Mouse (Mus musculus): ENCODE results near the gene Top1. TPM values are rescaled to one million over a fixed set of nuclear protein-coding genes. Genes with fewer than 3 reads are reported as not detected.

Top1 gene
- polyA plus RNA-seq, 1 experiment from 2014 or later = 105 TPM

GRCm38 (mm10) chr2:160747075-160747474, 101.4 kb downstream of the Top1 start:
- Histone ChIP-seq H3K4me1 (0 out of 2 replicates have a peak, but pooled peaks cover 4% of the 10 kb centered on the region), H3K4me2 (replicated peaks) (no peak overlapping the region), H3K9ac (no peak overlapping the region), H3K9me3 (no peaks in the 10 kb centered on the region), H3K27ac (no peak overlapping the region), H3K27me3 (no peaks in the 10 kb centered on the region), H3K36me3 (peaks cover 77% of the 10 kb centered on the region), H3K4me3 (no peak overlapping the region)
- 91% methylated on average over 10 of the region's 10 CpGs for WGBS
- no peak for ATAC-seq (ENCODE audit: insufficient number of reproducible peaks, insufficient read depth, low FRiP score, low TSS enrichment)

- no peaks in the 10 kb centered on the region for H3K4me1 ChIP-seq
- H3K4me3 ChIP-seq = no peak overlapping the region
- 87% methylated on average over 6 of the region's 6 CpGs for WGBS
- no peak overlapping the region for H3K27ac ChIP-seq
- H3K9ac ChIP-seq = no peak overlapping the region
- no peaks in the 10 kb centered on the region for H3K9me3 ChIP-seq
- H3K27me3 ChIP-seq = no peaks in the 10 kb centered on the region
- ATAC-seq (ENCODE audit: insufficient number of reproducible peaks, insufficient read depth, low FRiP score, low TSS enrichment) = no peak
- peaks cover 100% of the 10 kb centered on the region for H3K36me3 ChIP-seq
- H3K4me2 ChIP-seq (replicated peaks) = no peak overlapping the region
Measured at GRCm38 (mm10) chr2:160756583-160757203, 111.0 kb downstream of the Top1 start.

- Histone ChIP-seq H3K27me3 (no peaks in the 10 kb centered on the region), H3K9me3 (no peaks in the 10 kb centered on the region), H3K4me3 (no peak overlapping the region), H3K9ac (no peak overlapping the region), H3K36me3 (peaks cover 98% of the 10 kb centered on the region), H3K4me2 (replicated peaks) (no peak overlapping the region), H3K4me1 (no peaks in the 10 kb centered on the region), H3K27ac (no peak overlapping the region)
- 83% methylated on average over 9 of the region's 9 CpGs for WGBS
- no peak for ATAC-seq (ENCODE audit: insufficient number of reproducible peaks, insufficient read depth, low FRiP score, low TSS enrichment)
Measured at GRCm38 (mm10) chr2:160760433-160761184, 114.9 kb downstream of the Top1 start.

DNA sequence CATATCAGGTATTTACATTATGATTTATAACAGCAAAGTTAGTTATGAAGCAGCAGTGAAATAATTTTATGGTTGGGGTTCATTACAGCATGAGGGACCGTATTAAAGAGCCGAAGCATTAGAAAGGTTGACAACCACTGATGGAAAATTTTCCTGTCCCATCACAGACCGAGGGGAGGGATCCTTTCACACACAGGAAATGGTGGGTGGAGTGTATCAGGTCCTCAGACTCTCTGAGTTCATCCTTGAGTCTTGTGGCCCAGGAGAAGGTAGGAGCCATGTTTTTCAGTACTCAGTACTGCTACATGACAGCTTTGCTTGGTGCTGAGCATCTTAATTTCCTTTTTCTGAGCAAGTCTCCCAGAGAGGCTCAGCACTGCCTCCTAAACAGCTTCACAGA, 118.1 kb downstream of the Top1 start:
- peaks cover 83% of the 10 kb centered on the region for H3K36me3 ChIP-seq
- H3K4me2 ChIP-seq (replicated peaks) = no peak overlapping the region
- 90% methylated on average over 3 of the region's 3 CpGs for WGBS
- H3K27me3 ChIP-seq = no peaks in the 10 kb centered on the region
- ATAC-seq (ENCODE audit: insufficient number of reproducible peaks, insufficient read depth, low FRiP score, low TSS enrichment) = no peak
- H3K9ac ChIP-seq = no peak overlapping the region
- H3K4me3 ChIP-seq = no peak overlapping the region
- H3K9me3 ChIP-seq = no peaks in the 10 kb centered on the region
- H3K4me1 ChIP-seq = no peaks in the 10 kb centered on the region
- no peak overlapping the region for H3K27ac ChIP-seq

DNA sequence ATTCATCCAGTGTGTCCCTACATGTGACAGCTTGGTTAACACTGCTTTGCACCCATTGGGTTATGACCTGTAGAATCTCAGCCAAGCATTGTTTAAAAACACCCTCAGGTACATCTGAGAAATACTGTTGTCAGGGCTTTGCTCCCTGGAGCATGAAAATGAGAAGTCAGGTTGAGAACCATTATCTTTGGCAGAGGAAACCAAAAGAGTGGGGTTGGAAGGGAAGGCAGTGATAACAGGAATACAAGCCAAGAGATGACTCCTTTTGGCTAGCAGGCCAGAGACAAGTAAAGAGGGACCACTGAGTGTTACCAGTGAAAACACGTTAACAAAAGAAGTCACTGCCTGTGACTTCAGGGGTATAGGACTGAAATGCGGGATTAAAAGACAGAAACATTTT, 118.7 kb downstream of the Top1 start:
- H3K36me3 ChIP-seq = peaks cover 77% of the 10 kb centered on the region
- H3K9ac ChIP-seq = no peak overlapping the region
- no peak overlapping the region for H3K4me3 ChIP-seq
- no peak for ATAC-seq (ENCODE audit: insufficient number of reproducible peaks, insufficient read depth, low FRiP score, low TSS enrichment)
- H3K9me3 ChIP-seq = no peaks in the 10 kb centered on the region
- no peaks in the 10 kb centered on the region for H3K27me3 ChIP-seq
- no peak overlapping the region for H3K27ac ChIP-seq
- H3K4me1 ChIP-seq = no peaks in the 10 kb centered on the region
- no peak overlapping the region for H3K4me2 ChIP-seq (replicated peaks)
- WGBS = 86% methylated on average over 2 of the region's 2 CpGs

DNA sequence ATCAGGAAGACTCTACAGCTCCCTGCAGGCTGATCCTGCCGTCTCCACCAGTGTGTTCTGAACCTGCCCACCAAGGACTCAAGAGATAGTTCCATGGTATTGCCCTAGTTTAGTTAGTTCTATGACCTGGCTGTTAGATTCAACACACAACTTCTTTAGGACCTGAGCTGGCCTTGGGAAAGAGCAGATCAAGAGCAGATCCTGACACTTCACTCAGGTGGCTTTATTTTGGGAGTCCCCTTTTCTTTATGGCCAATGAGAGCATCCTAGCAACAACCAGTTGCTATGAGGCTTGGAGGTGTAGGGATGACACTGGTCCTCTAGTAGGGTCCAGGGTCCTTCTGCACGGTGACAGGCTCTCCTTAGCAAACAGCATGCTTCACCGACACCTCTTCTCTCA, 119.4 kb downstream of the Top1 start:
- ATAC-seq (ENCODE audit: insufficient number of reproducible peaks, insufficient read depth, low FRiP score, low TSS enrichment) = no peak
- Histone ChIP-seq H3K27ac (no peak overlapping the region), H3K27me3 (no peaks in the 10 kb centered on the region), H3K4me1 (no peaks in the 10 kb centered on the region), H3K4me2 (replicated peaks) (no peak overlapping the region), H3K9ac (no peak overlapping the region), H3K36me3 (peaks cover 70% of the 10 kb centered on the region), H3K9me3 (no peaks in the 10 kb centered on the region), H3K4me3 (no peak overlapping the region)
- 78% methylated on average over 3 of the region's 3 CpGs for WGBS

- no peaks in the 10 kb centered on the region for H3K9me3 ChIP-seq
- H3K4me3 ChIP-seq = no peak overlapping the region
- no peak overlapping the region for H3K9ac ChIP-seq
- H3K27me3 ChIP-seq = no peaks in the 10 kb centered on the region
- H3K36me3 ChIP-seq = peaks cover 57% of the 10 kb centered on the region
- 73% methylated on average over 5 of the region's 5 CpGs for WGBS
- H3K4me1 ChIP-seq = no peaks in the 10 kb centered on the region
- no peak overlapping the region for H3K4me2 ChIP-seq (replicated peaks)
- no peak for ATAC-seq (ENCODE audit: insufficient number of reproducible peaks, insufficient read depth, low FRiP score, low TSS enrichment)
- H3K27ac ChIP-seq = no peak overlapping the region
Measured at GRCm38 (mm10) chr2:160766371-160766771, 120.7 kb downstream of the Top1 start.

DNA sequence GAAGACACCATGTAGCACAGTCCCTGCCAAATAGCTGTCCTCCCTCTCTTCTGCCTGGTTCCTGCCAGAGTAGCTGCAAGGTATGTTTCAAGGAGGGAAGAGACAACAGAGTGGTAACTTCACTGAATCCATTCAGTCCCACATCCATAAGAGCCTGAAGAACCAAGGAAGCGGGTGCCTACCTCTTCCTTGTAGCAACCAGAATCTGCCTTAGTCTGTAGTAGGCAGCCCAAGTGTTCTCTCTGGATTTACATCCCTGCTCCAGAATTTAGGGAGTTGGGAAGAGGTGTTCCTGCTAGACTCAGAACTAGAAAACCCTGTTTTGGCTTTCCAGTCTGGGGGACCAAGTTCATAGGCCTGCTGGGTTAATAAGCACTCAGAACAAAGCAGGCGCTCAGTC, 121.5 kb downstream of the Top1 start:
- no peaks in the 10 kb centered on the region for H3K4me1 ChIP-seq
- no peak overlapping the region for H3K4me2 ChIP-seq (replicated peaks)
- ATAC-seq (ENCODE audit: insufficient number of reproducible peaks, insufficient read depth, low FRiP score, low TSS enrichment) = no peak
- no peaks in the 10 kb centered on the region for H3K27me3 ChIP-seq
- no peak overlapping the region for H3K4me3 ChIP-seq
- H3K9ac ChIP-seq = no peak overlapping the region
- no peaks in the 10 kb centered on the region for H3K9me3 ChIP-seq
- whole genome bisulfite sequencing = 93% methylated on average over 2 of the region's 2 CpGs
- H3K27ac ChIP-seq = no peak overlapping the region
- peaks cover 49% of the 10 kb centered on the region for H3K36me3 ChIP-seq

DNA sequence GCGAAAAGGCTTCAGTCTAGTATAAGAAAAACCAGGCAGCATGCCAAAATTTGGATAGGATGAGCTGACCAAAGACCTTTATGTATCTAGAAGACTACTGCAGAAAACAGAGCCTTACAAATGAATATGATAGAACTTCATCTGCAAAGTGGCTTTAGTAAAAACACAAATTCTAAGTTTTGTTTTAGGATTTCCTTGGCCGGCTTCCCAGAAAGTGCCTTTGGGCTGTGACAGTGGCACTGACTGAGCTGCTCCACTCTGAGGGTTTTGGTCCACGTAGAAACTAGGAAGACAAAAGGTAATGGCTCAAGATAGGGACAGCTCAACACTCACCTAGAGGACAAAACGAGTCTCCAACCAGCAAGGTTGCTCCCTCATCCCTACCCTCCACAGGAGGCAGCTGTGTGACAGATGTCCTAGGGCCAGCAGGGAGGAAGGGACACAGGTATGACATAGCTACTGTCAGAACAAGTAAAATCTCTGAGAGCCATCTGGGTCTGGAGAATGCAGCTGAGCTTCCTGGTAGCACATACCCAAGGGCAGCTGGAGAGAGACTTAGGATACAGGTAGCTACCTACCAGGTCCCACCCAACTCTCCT, 122.5 kb downstream of the Top1 start:
- H3K4me3 ChIP-seq = no peak overlapping the region
- no peaks in the 10 kb centered on the region for H3K4me1 ChIP-seq
- no peak for ATAC-seq (ENCODE audit: insufficient number of reproducible peaks, insufficient read depth, low FRiP score, low TSS enrichment)
- no peak overlapping the region for H3K4me2 ChIP-seq (replicated peaks)
- H3K27me3 ChIP-seq = no peaks in the 10 kb centered on the region
- H3K36me3 ChIP-seq = peaks cover 39% of the 10 kb centered on the region
- H3K27ac ChIP-seq = no peak overlapping the region
- no peaks in the 10 kb centered on the region for H3K9me3 ChIP-seq
- H3K9ac ChIP-seq = no peak overlapping the region
- 82% methylated on average over 4 of the region's 4 CpGs for WGBS

DNA sequence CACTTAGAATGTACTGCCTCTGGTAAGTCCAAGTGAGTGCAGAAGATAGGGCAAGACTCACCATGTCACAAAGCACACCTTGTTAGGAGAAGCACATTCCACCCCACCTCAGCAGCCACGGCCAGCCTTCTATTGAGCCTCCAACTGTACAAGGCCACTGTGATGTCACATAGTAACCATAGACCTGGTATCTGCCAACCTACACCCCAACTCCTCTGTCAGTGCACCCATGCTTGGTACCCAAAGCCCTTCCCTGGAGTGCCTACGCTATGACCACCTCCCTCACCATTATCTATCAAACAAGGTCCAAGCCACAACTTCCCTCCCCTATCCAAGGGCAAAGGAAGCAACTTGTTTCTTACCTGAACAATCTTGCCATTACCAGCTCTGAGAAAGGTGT, 123.3 kb downstream of the Top1 start:
- Histone ChIP-seq H3K4me3 (no peak overlapping the region), H3K9ac (no peak overlapping the region), H3K27me3 (no peaks in the 10 kb centered on the region), H3K36me3 (peaks cover 31% of the 10 kb centered on the region), H3K9me3 (no peaks in the 10 kb centered on the region), H3K4me2 (replicated peaks) (no peak overlapping the region), H3K27ac (no peak overlapping the region), H3K4me1 (no peaks in the 10 kb centered on the region)
- ATAC-seq (ENCODE audit: insufficient number of reproducible peaks, insufficient read depth, low FRiP score, low TSS enrichment) = no peak
- 94% methylated on average over 2 of the region's 2 CpGs for WGBS

- no peak for ATAC-seq (ENCODE audit: insufficient number of reproducible peaks, insufficient read depth, low FRiP score, low TSS enrichment)
- Histone ChIP-seq H3K4me3 (no peak overlapping the region), H3K4me1 (no peaks in the 10 kb centered on the region), H3K36me3 (peaks cover 18% of the 10 kb centered on the region; the same call in 1 of the 2 replicates), H3K27ac (no peak overlapping the region), H3K27me3 (no peaks in the 10 kb centered on the region), H3K9ac (no peak overlapping the region), H3K4me2 (replicated peaks) (no peak overlapping the region), H3K9me3 (no peaks in the 10 kb centered on the region)
Measured at GRCm38 (mm10) chr2:160770409-160770808, 124.7 kb downstream of the Top1 start.

GRCm38 (mm10) chr2:160770871-160771270, 125.2 kb downstream of the Top1 start:
- Histone ChIP-seq H3K9me3 (no peaks in the 10 kb centered on the region), H3K4me2 (replicated peaks) (no peak overlapping the region), H3K27me3 (no peaks in the 10 kb centered on the region), H3K36me3 (peaks cover 16% of the 10 kb centered on the region; the same call in 1 of the 2 replicates), H3K4me1 (no peaks in the 10 kb centered on the region), H3K27ac (no peak overlapping the region), H3K9ac (no peak overlapping the region), H3K4me3 (no peak overlapping the region)
- 73% methylated on average over 1 of the region's 1 CpGs for WGBS
- no peak for ATAC-seq (ENCODE audit: insufficient number of reproducible peaks, insufficient read depth, low FRiP score, low TSS enrichment)

Data from embryonic facial prominence, embryonic 12.5 days (tissue).